Mouse (Mus musculus) lung, adult 18-20 months (tissue): ENCODE data around the gene Rps6ka1.
"Not testable (repeated sequence)": the region's sequence is repeated elsewhere in the genome, so short reads cannot be mapped to it uniquely, and the experiment has no call there.

ENCODE experiments used
- DNase-seq, 2 experiments: peaks; one replicate each; pipeline ENCODE4 v3.0.0; 2022; ENCODE audit warnings: mixed read lengths in 2 of 2

Gene Rps6ka1

GRCm38 (mm10) chr4:133854621-133855020, 33.0 kb downstream of the Rps6ka1 start:
- no peak for DNase-seq

GRCm38 (mm10) chr4:133853630-133854029, 34.0 kb downstream of the Rps6ka1 start:
- no peak for DNase-seq

GRCm38 (mm10) chr4:133846625-133847024, 41.0 kb downstream of the Rps6ka1 start:
- no peak for DNase-seq

- DNase-seq = no peak
Observed at GRCm38 (mm10) chr4:133845060-133845459, 42.5 kb downstream of the Rps6ka1 start.

DNA sequence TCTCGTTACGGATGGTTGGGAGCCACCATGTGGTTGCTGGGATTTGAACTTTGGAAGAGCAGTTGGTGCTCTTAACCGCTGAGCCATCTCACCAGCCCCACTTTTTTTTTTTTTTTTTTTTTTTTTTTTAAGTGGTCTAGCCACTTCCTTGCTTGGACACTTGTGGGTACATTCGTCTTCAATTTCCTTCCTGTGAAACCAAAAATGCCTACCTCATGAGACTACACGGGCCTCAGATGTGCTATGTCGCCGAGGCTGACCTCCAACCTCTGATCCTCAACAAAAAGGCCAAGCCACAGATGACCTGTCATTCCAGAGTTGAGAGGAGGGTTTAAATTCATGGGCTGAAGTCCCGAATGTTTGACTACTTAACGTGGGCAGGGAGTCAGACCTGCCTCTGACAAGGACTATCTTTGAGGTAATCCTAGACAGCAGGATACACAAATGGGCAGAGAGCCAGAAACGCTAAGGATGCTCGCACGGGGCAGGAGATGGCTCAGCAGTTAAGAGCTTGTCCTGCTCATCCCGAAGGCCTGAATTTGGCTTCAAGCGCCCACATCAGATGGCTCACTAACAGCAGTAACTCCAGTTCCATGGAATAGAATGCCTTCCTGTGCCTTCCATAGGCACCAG, 43.3 kb downstream of the Rps6ka1 start:
- DNase-seq = no peak

- no peak for DNase-seq
Observed at GRCm38 (mm10) chr4:133842992-133843737, 44.4 kb downstream of the Rps6ka1 start.

- DNase-seq = not testable (repeated sequence)
Observed at GRCm38 (mm10) chr4:133841756-133842483, 45.7 kb downstream of the Rps6ka1 start.

- DNase-seq = peak; percentile 71 to 72
Observed at GRCm38 (mm10) chr4:133841035-133841434, 46.6 kb downstream of the Rps6ka1 start.

GRCm38 (mm10) chr4:133840501-133840900, 47.1 kb downstream of the Rps6ka1 start:
- no peak for DNase-seq

DNA sequence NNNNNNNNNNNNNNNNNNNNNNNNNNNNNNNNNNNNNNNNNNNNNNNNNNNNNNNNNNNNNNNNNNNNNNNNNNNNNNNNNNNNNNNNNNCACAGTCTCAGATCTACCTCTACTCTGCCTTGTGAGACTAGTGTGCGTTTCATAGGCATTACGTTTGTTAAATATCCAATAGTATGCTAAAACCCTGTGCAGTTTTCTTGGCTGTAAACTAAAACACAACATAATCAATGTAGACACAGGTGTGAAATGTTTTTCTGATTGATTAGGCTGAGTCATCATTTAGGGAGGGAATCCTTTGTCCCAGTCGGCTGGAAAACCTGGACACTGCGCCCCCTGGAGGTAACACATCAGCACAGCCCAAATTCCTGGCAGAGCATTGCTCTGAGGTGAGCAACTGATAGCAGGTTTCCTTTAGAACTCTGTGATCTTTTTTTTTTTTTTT, 48.2 kb downstream of the Rps6ka1 start:
- no peak for DNase-seq

DNA sequence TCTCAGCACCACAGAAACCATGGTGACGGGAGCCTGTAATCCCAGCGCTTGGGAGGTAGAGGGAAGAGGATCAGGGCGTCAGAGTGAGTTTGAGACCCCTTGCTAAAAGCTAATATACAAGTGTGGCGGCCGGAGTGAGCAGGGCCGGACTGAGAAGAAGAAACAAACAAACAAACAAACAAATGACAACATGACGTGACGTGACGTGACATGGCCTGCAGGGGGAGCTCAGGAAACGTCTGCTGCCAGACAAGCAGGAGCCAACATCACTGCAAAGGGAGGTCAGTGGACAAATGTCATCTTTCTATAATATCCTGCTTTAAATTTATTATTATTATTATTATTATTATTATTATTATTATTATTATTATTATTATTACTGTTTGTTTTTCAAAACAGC, 51.0 kb downstream of the Rps6ka1 start:
- DNase-seq = peak in 1 of 2 experiments; percentile 31

DNA sequence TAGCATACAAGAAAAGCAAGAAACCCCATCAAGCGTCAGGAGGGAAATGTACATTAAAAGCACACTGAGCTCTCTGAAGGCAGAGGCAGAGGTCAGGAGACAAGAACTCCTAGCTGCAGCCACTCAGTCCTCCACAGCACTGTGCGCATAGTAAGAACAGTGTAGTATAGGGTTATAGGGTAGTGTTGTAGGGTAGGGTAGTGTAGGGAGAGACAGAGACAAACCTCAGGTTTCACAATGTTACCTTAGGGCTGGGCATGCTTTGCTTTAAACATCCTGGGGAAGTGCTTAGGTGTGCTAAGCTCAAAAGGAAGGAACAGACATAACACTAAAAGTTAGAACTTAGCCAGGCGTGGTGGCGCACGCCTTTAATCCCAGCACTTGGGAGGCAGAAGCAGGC, 52.4 kb downstream of the Rps6ka1 start:
- no peak for DNase-seq

DNA sequence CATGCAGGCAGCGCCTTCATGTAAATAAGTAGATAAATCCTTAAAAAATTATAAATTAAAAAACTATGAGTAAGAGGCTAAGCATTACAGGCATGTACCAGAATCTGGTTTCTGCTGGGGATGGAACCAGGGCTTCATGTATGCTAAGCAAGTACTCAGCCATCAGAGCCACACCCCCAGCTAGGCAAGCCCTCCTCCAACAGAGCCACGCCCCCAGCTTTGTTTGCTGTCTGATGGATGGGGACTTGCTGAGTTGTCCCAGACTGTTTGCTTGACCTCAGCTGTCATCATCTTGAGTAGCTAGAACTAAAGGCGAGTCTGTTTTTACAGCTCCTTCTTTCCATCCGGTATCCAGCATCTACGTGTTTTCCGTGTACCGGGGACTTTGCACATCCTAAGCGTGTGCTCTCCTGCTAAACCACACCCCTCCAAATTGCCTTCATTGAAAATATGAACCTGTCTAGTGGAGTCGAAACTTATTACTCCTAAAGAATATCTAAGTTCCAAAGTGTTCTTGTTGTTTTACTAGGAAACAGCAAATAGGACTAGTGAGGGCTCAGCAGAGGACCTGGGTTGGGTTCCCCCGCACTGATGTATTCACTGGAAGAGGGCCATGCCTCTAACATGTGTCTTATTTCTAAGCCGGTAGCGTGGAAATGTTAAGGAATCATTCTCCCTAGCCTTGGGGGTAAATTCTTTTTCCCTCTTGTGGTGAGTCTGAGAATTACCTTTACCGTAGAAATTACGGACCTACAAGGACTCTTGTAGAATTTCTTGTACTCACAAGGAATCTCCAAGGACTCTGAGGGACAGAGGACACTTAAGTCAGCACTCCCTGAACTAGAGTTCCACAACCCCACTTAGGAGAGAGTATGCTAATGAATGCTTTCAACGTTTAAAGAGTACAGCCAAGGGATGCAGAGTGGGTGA, 54.4 kb downstream of the Rps6ka1 start:
- peak; percentile 69 to 81 for DNase-seq

- no peak for DNase-seq
Observed at GRCm38 (mm10) chr4:133830453-133830852, 57.1 kb downstream of the Rps6ka1 start.

DNA sequence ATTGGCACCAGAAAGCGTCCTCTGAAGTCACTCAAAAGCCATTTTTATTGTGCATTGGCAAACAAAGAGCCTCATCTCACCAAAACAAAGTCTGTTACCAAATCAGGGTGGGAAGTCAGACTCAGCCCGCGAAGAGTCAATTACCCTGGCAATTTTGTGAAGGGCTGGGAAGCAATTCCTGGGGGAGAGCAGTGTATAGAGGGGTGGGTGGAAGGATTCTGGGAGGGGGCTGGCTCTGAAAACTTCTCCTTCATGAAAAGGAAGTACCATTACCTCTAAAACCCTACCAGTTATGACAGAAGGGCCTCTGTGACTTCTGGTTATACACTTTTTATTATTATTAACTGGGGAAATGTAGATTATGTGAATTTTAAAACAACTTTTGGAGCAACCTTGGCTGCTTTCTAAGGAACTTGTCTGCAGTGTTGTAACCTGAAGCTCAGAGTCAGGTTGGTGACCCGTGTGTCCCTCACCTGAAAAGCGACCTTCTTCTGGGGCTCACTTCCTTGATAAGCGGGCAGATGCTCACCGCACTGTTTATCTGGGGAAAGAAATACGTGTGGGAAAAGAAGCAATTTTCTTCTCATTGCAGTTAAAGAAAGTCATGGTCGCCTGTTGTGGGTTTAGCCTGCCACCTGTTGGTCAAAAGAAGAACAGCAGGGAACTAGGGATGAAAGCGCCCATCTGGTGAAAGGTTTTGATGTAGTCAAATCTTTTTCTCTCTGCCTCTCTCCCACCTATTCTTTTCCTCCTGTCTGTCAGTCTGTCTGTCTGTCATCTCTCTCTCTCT, 58.1 kb downstream of the Rps6ka1 start:
- peak; percentile 65 to 72 for DNase-seq

DNA sequence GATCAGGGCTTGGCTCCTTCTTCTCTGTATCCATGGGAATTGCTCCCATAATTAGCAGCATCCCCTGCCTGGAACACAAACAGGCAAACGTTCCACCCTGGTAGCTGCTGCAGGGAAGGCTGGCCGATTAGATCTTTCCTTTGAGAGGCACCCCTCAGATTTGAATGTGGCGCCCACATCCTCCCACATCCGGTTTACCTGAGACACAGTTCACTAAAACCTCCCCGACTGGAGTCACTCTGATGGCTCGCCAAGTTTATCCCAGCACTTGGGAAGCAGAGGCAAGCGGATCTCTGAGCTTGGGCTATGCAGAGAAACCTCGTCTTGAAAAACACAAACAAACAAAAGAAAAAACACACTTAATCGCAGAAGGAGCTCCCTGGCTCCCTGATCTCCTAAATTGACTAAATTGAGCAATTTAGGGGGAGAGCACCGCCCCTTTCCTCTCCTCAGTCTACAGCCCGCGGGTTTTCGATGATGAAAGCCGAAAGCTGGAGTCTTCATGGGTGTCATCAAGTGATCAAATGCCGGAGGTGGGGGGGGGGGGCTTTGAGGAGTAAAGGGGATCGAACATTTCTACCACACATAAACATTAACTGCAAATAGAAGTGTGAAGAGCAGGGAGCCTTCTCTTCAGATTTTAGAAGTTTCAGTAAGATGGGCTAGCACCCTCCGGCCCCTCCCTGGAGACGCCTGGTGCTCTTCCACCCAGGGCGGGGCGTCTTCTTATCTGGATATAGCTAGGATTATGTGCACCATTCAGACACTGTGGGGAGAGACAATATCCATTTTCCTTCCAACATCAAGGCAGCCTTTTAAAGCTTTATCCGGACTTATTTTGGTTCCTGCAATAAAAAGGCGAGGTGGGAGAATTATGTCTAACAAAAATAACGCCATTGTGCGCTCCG, 59.5 kb downstream of the Rps6ka1 start:
- DNase-seq = no peak

- no peak for DNase-seq
Observed at GRCm38 (mm10) chr4:133827354-133827753, 60.2 kb downstream of the Rps6ka1 start.

DNA sequence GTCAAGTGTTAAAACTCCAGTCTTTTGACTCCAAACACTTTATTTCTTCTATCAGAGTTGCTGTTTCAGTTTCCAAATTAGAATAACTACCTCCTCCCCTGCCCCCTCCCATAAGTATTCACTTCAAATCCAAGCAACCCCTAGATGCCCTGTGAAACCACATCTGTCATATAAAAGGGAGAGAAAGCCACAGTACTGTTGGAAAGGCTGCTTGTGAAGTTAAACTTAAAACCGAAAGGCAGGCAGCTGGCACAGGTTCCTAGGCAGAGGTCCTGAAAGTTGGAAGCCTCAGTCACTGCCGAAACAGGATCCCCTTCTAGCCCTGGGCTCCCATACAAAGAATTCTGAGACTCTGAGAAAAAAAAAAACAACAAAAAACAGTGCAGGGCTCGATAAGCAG, 61.9 kb downstream of the Rps6ka1 start:
- DNase-seq = no peak

DNA sequence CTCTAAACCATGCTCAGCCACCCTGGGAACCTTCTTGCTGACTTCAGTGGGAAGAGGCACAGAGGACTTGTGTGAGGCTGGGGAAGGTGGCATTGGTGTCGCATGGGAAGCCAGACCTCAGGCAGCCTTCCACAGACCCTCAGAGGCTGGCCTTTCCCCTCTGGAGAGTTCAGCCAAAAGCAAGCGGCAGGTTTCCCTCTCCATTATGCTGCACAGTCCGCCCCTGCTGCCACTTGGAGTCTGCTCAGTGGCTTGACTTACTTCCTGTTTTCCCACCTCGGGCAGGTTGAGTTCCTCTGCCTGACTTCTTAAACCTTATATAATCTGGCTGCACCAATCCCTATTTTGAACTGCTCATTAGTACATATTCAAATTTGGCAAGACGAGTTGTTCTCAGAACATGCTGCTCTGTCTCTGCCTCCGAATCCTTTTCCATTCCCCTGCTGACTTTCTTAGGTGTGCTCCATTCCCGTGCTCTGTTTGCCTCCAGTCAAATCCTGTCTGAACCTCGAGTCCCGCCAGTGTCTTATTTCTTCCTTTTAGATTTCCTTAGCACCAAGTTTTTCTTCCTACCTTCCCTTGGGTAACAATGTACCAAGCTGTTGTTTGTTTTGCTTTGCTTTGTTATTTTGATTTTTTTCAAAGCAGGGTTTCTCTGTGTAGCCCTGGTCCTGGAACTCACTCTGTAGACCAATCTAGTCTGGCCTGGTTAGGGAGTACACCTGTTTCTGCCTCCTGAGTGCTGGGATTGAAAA, 66.6 kb downstream of the Rps6ka1 start:
- DNase-seq = peak; percentile 37 to 56

- DNase-seq = peak in 1 of 2 experiments; percentile 23
Observed at GRCm38 (mm10) chr4:133820166-133820565, 67.4 kb downstream of the Rps6ka1 start.
